Mouse (Mus musculus) layer of hippocampus, adult 2 months (tissue): ENCODE results near the gene Fkbp5. TPM values are rescaled to one million over a fixed set of nuclear protein-coding genes. Genes with fewer than 3 reads are reported as not detected.

Source experiments
- DNase-seq, 2 experiments: peaks; one replicate each; pipeline ENCODE4 v3.0.0; 2022; ENCODE audit warnings: low spot score in 2 of 2
- H3K27ac ChIP-seq: fragments of 200-600 bp; 2 replicates; pipeline ENCODE4 v1.8.1; 2022
- H3K4me3 ChIP-seq: fragments of 200-600 bp; 2 replicates; pipeline ENCODE4 v1.8.1; 2022; ENCODE audit warnings: mild to moderate bottlenecking
- CTCF ChIP-seq: fragments of 200-600 bp; conservative IDR thresholded peaks from 2 replicates; pipeline ENCODE4 v1.8.1; 2022; ENCODE audit warnings: antibody characterized with exemption, mild to moderate bottlenecking, moderate library complexity
- total RNA-seq, 2 experiments: library from RNA; stranded (reverse); gene quantifications; 2 replicates each; pipeline ENCODE4 v1.2.3; 2021

The Fkbp5 gene
- total RNA-seq, 2 experiments from 2014 or later: 80.8 to 90.5 TPM

DNA sequence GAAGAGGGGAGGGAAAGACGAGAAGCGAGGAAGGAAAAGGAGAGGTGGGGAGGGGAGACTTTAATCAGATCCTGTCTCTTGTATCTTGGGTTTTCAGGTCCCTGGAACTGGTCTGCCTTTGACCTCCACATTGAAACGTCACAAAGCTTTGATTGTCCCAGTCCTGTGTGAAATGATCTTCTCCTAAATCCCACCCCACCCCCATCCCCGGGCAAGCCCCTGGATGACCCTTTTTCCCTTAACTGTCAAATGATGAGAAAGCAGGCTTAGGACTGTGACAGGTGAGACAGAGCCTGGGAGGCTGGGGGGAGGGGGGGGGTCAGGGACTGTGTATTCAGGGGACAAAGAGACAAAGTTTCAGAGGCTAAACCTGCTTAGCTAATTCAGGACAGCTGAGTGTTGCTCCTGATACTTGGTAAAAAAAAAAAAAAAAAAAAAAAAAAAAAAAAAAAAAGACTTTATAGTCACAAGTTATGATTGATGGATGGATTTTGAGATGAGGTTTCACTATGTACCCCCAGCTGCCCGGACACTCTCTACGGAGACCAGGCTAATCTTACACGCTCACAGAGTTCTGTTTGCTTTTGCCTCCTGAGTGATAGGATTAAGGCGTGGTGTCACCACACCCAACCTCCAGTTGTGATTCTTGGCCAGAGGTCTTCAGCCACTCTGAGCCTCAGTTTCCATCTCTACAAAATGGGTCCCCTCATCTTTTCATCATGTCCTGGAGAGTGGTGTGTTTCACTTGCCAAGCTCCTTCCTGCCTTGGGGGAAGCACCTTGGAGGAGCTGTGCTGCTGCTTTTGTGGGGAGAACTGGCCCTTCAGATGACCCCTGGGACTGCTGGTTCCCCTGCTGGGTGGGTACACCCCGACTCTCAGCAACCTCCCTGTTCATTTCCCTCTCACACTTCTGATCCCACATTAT is 5.4 kb downstream of the Fkbp5 start:
- TF ChIP-seq CTCF: no peak
- Histone ChIP-seq H3K4me3 (no peak overlapping the region), H3K27ac (peak overlapping the region; percentile 18; the same call in 1 of the 2 replicates)
- DNase-seq: no peak

DNA sequence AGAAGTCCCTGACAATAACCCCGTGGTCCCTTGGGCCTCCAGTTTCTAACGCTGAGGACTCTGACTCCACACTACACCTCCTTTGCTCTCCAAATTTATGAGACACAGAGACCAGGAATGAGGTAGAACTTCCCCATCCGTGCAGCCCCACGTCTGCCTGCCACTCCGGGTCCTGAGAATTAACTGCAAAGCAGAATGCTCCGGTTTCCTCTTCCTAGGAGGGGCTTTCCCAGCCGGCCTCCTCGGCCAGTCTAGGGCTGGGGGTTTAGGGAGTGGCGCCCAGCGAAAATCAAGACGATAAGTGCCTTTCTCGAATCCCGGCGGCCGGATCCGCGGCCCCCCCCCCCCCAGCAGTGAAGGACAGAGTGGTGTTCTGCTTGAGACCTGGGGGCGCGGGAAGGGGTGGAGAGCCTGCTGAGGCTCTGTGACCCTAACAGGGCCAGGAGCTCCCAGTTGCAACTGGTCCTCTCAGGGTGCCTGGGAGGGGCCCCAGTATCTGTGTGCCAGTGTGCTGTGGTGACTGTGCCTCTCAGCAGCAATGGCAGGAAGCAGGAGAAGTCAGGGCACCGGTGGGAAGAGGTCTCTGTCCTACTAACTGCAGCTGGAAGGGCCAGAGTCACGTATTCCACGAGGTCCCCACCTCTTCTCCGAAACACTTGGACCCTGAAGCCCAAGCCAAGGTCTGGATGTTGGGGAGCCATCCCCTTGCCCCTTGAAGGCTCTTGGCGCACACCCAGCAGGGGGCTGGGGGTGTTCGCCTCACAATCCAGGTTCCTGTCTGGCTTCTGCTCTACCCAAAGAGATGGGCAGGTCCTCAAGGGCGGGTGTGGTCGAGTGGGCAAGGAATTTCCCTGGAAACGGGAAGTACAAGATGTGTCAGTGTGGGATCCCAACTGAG is 6.6 kb downstream of the Fkbp5 start:
- TF ChIP-seq CTCF: no peak
- Histone ChIP-seq H3K27ac (no peak overlapping the region), H3K4me3 (no peak overlapping the region)
- DNase-seq: no peak

DNA sequence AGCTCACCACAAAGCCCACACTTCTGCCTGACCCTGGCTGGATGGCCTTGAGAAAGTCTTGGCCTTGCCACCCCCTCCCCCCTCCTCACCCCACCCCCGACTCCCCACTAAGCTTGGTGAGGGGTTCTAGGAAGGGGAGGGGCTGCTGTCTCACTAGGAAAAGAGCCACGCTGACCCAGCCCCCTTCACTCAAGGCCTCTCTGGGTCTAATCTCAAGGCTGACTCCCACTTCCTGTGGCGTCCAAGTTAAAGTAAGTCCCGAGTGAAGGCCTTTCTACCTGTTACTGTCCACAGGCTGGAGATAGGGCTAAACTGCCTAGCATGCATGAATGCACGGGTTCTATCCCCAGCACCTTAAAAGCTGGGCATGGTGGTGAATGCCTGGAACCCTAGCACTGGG is 9.8 kb downstream of the Fkbp5 start:
- H3K4me3 ChIP-seq: no peak overlapping the region
- H3K27ac ChIP-seq: no peak overlapping the region
- no peak for TF ChIP-seq CTCF
- DNase-seq: no peak

DNA sequence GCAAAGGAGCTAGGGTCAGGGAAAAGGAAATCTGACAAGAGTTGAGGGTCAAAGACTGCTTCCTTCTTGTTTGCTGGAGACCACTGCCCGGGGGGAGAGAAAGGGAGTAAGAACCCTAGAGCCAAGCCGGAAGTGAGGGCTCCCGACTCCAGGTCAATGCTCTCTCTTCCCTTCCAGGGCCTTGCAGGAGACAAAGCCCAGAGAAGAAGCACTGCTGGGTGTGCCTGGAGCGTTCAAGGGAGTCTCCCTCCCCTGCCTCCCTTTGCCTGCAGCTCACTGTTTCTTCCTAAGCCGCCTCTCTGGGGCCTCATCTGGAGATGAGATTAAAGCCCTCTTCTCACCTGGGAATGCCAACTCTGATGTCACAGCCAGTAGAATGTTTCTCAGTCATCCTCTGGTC is 10.4 kb downstream of the Fkbp5 start:
- no peak for DNase-seq
- Histone ChIP-seq H3K4me3 (no peak overlapping the region), H3K27ac (no peak overlapping the region)
- no peak for TF ChIP-seq CTCF

DNA sequence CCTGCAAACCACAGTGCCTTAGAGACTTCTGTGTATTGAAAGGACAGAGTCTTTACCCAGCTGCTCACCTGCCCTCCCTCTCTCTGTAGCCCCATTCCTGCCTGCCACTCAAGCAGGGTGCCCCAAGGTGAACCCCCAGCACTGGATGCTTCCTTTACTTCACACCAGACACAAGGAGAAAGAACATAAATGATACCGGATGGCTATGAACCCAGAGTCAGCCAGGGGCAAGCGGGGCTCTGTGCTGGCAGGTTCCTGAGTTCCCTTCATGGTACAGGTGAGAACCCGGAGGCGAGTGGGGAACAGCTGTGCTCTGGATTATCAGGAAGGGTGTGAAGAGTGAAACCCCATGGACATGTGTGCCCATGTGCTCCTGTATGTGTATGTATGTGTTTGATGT is 11.7 kb downstream of the Fkbp5 start:
- no peak for TF ChIP-seq CTCF
- Histone ChIP-seq H3K27ac (no peak overlapping the region), H3K4me3 (no peak overlapping the region)
- DNase-seq: no peak

DNA sequence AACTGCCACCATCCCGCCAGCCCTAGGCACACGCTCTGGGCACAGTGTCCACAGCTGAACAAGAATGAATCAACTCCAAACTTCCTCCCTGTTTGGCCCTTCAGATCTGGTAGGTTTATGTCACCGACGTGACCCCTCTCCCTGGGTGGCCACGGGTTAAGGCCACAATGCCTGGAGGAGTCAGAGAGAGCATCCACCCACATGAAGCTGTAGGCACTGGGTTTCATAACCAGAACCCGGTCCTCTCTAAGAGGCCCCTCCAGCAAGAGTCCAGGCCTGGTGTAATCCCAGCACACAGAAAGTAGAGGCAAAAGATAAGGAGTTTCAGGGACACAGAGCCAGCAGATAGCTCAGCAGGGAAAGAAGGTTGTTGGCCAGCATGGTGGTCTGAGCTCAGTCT is 13.1 kb downstream of the Fkbp5 start:
- no peak for TF ChIP-seq CTCF
- Histone ChIP-seq H3K4me3 (no peak overlapping the region), H3K27ac (no peak overlapping the region)
- DNase-seq: no peak

DNA sequence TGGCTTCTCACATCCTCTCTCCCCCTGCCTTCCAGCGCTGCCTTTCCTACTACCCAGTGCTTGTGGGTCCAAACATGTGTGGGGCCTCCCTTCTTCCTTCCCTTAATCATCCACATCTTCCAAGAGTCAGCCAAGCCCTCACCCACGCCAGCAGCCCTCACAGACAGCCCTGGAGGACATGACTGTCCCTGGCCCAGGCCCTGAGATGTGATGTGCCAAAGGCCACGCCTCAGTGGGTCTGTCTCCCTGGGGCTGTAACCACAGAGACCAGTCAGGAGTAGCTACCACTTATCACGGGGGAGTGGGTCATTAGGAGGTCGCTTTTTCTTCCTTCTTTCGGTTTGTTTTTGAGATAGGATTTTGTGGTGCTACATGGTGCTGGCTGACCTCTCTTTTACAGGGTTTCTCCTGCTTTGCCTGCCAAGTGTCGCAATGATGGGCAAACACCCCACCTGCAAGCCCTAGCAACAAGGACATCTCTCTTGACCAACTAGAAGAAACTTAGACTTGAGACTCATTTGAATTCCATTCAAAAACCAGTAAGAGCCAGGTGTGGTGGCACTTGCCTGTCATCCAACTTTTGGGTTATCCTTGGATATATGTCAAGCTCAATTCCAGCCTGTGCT is 15.0 kb downstream of the Fkbp5 start:
- no peak for DNase-seq
- no peak for TF ChIP-seq CTCF
- Histone ChIP-seq H3K4me3 (no peak overlapping the region), H3K27ac (no peak overlapping the region)

DNA sequence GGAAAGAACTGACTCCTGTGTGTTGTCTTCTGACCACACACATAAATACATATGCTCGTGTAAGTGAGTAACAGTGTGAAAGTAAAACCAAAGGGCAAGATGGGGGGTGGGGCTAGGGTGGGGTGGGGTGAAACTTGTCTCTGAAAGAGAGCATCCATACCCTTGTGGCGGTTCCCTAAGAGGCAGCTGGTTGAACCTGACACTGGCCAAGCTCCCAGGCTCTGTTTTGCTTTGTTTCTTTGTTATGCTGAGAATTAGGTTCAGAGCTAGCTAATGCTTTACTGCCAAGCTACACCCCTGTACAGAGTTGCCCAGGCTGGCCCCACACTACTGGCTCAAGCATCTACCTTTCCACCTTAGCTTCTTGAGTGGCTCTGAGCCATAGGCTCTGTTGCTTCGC is 16.9 kb downstream of the Fkbp5 start:
- Histone ChIP-seq H3K4me3 (no peak overlapping the region), H3K27ac (no peak overlapping the region)
- TF ChIP-seq CTCF: no peak
- no peak for DNase-seq

DNA sequence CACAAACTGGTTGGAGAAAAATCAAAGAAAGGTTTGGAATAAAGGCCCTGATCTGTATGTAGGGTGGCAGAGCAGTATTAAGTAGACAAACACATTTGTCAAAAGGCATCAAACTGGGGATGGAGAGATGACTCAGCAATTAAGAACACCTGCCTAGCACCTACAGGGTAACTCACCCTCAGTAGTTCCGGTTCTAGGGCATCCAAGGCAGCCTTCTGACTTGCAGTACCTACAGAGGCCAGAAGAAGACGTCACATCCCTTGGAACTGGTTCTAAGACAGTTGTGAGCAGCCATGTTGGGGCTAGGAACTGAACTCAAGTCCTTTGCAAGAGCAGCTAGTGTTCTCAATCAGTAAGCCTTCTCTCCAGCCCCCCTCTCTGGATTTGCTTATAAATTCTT is 18.1 kb downstream of the Fkbp5 start:
- Histone ChIP-seq H3K4me3 (no peak overlapping the region), H3K27ac (no peak overlapping the region)
- TF ChIP-seq CTCF: no peak
- DNase-seq: no peak

DNA sequence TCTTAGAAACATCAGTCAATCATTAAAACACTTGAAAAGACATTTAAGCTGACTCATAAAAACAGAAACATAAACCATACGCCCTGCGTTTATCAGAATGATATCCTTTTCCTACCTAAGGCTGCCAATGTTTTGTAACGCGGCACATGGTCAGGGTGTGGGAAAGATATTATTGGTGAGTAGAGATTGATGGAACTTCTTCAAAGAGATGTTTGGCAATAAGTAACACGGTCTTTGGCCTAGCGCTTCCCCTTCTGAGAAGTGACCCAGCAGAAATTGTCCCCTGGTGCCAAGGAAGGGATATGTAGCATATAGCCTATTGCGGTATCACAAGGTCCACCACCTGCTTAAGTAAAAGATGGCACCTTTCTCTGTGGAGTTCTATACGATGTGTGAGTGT is 21.5 kb downstream of the Fkbp5 start:
- H3K4me3 ChIP-seq: no peak overlapping the region
- no peak overlapping the region for H3K27ac ChIP-seq
- no peak for DNase-seq
- no peak for TF ChIP-seq CTCF

DNA sequence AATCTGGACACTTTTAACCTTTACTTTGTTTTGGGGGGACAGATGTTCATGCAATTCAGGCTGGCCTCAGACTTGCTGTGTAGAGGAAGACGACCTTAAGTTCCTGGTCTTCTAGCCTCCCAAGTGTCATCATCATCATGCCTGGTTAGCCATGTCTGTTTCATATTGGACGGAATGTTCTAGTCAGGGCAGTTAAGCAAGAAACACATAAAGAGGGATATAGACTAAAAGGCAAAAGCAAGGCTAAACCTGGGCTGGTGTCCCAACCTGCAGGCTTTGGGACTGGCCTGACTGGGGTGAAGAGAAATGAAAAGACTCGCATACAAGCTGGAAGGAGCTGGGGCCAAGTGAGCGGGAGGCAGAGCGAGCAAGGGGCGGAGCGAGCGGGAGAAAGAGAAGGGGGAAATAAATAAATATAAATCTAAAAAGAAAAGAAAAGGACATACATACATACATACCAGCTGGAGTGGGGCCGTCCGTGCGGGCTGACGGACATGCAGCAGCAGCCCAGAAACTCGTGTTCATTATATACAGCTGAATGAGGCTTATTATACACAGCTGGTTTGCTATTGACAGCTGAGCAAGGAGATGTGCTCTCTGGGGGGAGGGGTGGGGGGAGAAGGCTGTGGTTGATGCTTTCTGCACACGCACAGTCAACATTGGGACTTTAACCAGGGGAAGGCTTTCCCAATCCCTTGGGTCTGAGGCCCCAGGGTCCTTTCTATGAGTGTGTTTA is 26.1 kb downstream of the Fkbp5 start:
- no peak overlapping the region for H3K27ac ChIP-seq
- TF ChIP-seq CTCF: no peak
- H3K4me3 ChIP-seq: no peak overlapping the region
- DNase-seq: no peak

DNA sequence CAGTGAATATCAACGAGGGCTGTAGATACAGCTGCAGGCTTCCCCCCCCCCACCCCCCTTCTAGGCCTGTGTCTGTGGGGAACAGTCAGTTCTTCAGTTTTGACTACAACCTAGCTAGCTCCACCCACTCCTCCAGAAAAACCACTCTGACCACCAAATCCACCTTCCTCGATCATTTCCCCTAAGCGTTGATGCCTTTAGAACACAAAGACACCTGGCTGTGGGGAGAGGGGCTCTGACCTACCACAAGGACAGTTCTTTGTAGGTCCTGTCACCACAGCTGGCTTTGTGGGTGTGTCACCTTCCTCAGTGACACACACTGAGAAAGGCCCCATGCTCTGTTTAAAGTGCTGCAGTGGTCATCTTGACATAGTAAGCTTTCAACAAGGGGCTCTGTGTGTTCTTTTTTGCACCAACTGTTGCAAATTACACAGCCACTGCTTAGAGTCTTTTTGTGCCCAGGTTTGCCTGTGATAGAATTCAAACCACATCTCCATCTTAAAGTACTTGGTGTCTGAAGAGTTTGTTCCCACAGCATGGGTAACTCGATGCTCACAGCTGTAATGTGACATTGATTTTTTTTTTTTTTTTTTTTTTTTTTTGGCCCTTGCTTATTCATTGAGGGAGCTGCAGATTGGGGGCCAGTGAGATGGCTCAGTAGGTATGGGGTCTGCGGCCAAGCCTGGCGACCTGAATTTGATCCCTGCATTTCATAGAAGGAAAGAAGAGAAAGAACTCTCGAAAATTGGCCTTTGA is 28.9 kb downstream of the Fkbp5 start:
- DNase-seq: no peak

More for the DNA sequence above, 28.9 kb downstream of the Fkbp5 start:
- TF ChIP-seq CTCF: no peak
- H3K27ac ChIP-seq: no peak overlapping the region
- H3K4me3 ChIP-seq: no peak overlapping the region
